Mouse (Mus musculus) embryonic fibroblast, embryonic 13.5 days (primary cell): ENCODE measurements around the gene E030018B13Rik. TPM values are rescaled to one million over a fixed set of nuclear protein-coding genes. Genes with fewer than 3 reads are reported as not detected.

Experiments
- H3K27ac ChIP-seq: 2 replicates; pipeline ENCODE4 v1.5.1; 2012; ENCODE audit warnings: low read length, control low read depth, inconsistent platforms; ENCODE audit not compliant: insufficient read depth
- H3K4me1 ChIP-seq: 2 replicates; pipeline ENCODE4 v1.6.1; 2011; ENCODE audit warnings: low read length; ENCODE audit not compliant: control insufficient read depth, insufficient read depth
- H3K4me3 ChIP-seq: 2 replicates; pipeline ENCODE4 v1.5.1; 2011; ENCODE audit warnings: mild to moderate bottlenecking, control low read depth, low read length; ENCODE audit not compliant: insufficient read depth
- CTCF ChIP-seq: IDR thresholded peaks from 2 replicates; pipeline ENCODE4 v1.5.1; 2011; ENCODE audit warnings: mild to moderate bottlenecking, control low read depth, low read length, moderate library complexity, borderline replicate concordance; ENCODE audit not compliant: insufficient read depth
- POLR2A ChIP-seq: IDR thresholded peaks from 2 replicates; pipeline ENCODE4 v1.6.1; 2011; ENCODE audit warnings: low read depth, mild to moderate bottlenecking, control low read depth, low read length, moderate library complexity
- polyA plus RNA-seq: library from polyadenylated mRNA; stranded (reverse); fragments of >200 nt; gene quantifications from 2 replicates; pipeline ENCODE4 v1.2.4, GENCODE M21; 2011; ENCODE audit warnings: low read depth; ENCODE audit not compliant: missing spikeins, insufficient read length

The E030018B13Rik gene
- polyA plus RNA-seq, 1 experiment, result not detected

- no peak overlapping the region for H3K27ac ChIP-seq
- H3K4me3 ChIP-seq, result no peak overlapping the region
- H3K4me1 ChIP-seq, result no peaks in the 10 kb centered on the region
- TF ChIP-seq POLR2A, result no peak
- TF ChIP-seq CTCF, result no peak
Measured at GRCm38 (mm10) chr7:63941501-63941900, 24.8 kb downstream of the E030018B13Rik start.

GRCm38 (mm10) chr7:63943946-63944345 is 27.3 kb downstream of the E030018B13Rik start:
- Histone ChIP-seq H3K27ac (no peak overlapping the region), H3K4me3 (no peak overlapping the region), H3K4me1 (no peaks in the 10 kb centered on the region)
- no peak for TF ChIP-seq CTCF
- no peak for TF ChIP-seq POLR2A

- Histone ChIP-seq H3K4me3 (no peak overlapping the region), H3K27ac (no peak overlapping the region), H3K4me1 (no peaks in the 10 kb centered on the region)
- TF ChIP-seq CTCF, result no peak
- no peak for TF ChIP-seq POLR2A
Measured at GRCm38 (mm10) chr7:63947514-63948487, 31.1 kb downstream of the E030018B13Rik start.

- Histone ChIP-seq H3K4me1 (no peaks in the 10 kb centered on the region), H3K27ac (no peak overlapping the region), H3K4me3 (no peak overlapping the region)
- TF ChIP-seq CTCF (no peak), POLR2A (no peak)
Measured at GRCm38 (mm10) chr7:63949176-63949575, 32.5 kb downstream of the E030018B13Rik start.

GRCm38 (mm10) chr7:63950931-63951607 is 34.4 kb downstream of the E030018B13Rik start:
- H3K4me1 ChIP-seq, result no peaks in the 10 kb centered on the region
- TF ChIP-seq POLR2A, result no peak
- no peak overlapping the region for H3K4me3 ChIP-seq
- no peak overlapping the region for H3K27ac ChIP-seq

- H3K4me1 ChIP-seq, result no peaks in the 10 kb centered on the region
- no peak overlapping the region for H3K27ac ChIP-seq
- TF ChIP-seq POLR2A (no peak), CTCF (no peak)
- no peak overlapping the region for H3K4me3 ChIP-seq
Measured at GRCm38 (mm10) chr7:63952077-63952898, 35.6 kb downstream of the E030018B13Rik start.

GRCm38 (mm10) chr7:63955440-63955839 is 38.8 kb downstream of the E030018B13Rik start:
- Histone ChIP-seq H3K4me3 (no peak overlapping the region), H3K4me1 (no peaks in the 10 kb centered on the region), H3K27ac (no peak overlapping the region)
- no peak for TF ChIP-seq POLR2A
- TF ChIP-seq CTCF, result no peak

- Histone ChIP-seq H3K4me3 (no peak overlapping the region), H3K4me1 (no peaks in the 10 kb centered on the region), H3K27ac (no peak overlapping the region)
- no peak for TF ChIP-seq POLR2A
Measured at GRCm38 (mm10) chr7:63956138-63956823, 39.6 kb downstream of the E030018B13Rik start.
